Mouse (Mus musculus) CD4-positive, CD25-positive, alpha-beta regulatory T cell, adult 4 months (primary cell): ENCODE measurements around the gene Brca1. TPM values are rescaled to one million over a fixed set of nuclear protein-coding genes. Genes with fewer than 3 reads are reported as not detected.
"Not testable (repeated sequence)": the region's sequence is repeated elsewhere in the genome, so short reads cannot be mapped to it uniquely, and the experiment has no call there.

Experiments used
- ATAC-seq: one replicate; pipeline ENCODE4 v1.8.0; 2017
- polyA plus RNA-seq, 2 experiments: library from polyadenylated mRNA; unstranded; fragments of 100-300 nt; shearing (Covaris generic); gene quantifications; one replicate each; pipeline ENCODE4 v1.2.1; 2017

Gene Brca1
- 1 to 10 TPM; 3.5 to 4.1 TPM for polyA plus RNA-seq

GRCm38 (mm10) chr11:101551751-101552475 lies at the start of gene Brca1, which contains the start of gene Nbr1:
TSS of gene Brca1 (minus strand) at chr11:101551955.
TSS of gene Nbr1 (plus strand) at chr11:101552149.
- ATAC-seq: peak; percentile 67

GRCm38 (mm10) chr11:101599156-101599555 lies 47.4 kb upstream of the Brca1 start, which contains the start of gene Gm11634:
TSS of gene Gm11634 (minus strand) at chr11:101599256.
- no peak for ATAC-seq

GRCm38 (mm10) chr11:101589989-101590624 lies 38.4 kb upstream of the Brca1 start:
- no peak for ATAC-seq

- peak; percentile 71 for ATAC-seq
Observed at GRCm38 (mm10) chr11:101589444-101589843, 37.7 kb upstream of the Brca1 start.

DNA sequence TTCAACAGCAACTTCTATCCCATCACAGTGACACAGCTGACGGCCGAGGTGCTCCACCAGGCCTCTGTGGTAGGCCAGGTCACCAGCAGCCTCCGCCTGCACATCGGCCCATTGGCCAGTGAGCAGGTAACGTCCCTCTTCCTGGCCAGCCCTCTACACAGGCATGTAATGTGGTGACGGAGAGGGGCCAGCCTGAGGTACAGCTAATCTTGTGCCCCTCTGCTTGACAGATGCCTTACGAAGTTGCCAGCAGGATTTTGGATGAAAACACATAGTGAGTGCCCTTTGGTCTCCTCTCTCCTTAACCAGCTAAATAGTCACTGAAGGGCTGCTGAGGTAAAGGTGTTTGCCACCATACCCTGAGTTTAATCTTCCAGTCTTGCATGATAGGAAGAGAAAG lies 37.1 kb upstream of the Brca1 start:
- ATAC-seq: no peak

- ATAC-seq: no peak
Observed at GRCm38 (mm10) chr11:101587676-101588075, 35.9 kb upstream of the Brca1 start.

GRCm38 (mm10) chr11:101585805-101586204 lies 34.0 kb upstream of the Brca1 start:
- no peak for ATAC-seq

- ATAC-seq: not testable (repeated sequence)
Observed at GRCm38 (mm10) chr11:101585031-101585430, 33.3 kb upstream of the Brca1 start.

DNA sequence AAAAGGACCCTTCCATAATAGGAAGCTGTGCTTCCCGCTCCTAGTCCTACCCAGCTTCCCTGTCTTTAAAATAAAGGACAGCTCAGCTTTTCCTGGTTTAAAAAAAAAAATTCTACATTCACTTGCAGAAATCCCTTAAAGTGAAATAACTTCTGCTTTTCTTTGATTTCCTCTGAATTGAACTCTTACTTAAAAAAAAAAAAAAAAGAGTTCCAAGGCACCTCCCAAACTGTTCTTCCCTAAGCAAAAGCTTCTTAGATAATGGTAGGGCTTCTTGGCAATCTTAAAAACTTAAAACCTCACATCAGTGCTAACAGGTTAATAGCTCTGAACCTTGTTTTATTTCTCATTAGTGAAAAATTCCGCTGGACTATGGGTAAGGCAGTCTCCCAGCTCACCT lies 31.4 kb upstream of the Brca1 start:
- ATAC-seq: no peak

DNA sequence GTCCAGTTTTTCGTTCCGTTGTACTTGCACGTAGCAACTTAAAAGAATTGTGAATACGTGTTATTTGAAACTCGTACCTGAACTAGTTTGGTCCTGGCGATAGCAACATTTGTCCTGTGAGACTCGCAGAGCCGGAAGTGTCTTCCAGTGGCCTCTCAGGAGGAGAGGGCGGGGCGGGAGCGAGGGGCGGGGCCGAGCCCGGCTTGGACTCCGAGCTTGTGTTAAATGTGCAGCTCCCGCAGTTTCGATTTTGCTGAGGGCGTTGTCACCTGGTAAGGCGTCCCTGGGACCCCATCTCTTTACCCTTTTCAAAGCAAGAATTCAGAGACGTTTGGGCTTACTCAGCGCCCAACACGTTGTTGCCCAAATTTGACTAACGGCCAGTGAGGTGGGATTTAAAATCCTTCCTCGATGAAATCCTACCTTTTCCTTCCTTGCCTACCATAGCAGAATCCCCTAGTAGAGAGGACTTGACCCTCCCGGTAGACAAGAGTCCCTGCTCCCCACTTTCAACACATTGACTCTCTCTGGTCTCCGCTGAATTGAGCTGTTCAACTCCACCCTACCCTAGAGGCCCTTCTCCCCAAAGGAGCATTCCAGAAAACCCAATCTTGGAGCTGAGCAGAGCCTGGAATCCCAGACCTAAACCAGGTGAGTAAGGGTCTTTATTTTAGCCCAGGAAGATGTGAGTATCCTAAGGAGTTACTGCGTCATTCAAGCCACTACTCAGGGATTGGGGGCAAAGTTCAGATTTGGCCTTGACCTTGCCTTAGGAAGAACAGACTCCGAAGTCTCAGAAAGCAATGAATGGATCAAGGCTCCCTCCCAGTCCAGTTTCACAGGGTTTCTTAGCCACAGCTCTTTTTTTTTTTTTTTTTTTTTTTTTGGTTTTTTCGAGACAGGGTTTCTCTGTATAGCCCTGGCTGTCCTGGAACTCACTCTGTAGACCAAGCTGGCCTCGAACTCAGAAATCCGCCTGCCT lies 30.6 kb upstream of the Brca1 start, which contains the start of gene Tmem106a:
Tmem106a (plus strand) TSS at position 189 of the 982 bp plus-strand sequence.
- peak; percentile 68 for ATAC-seq

- no peak for ATAC-seq
Observed at GRCm38 (mm10) chr11:101581081-101581764, 29.5 kb upstream of the Brca1 start.

DNA sequence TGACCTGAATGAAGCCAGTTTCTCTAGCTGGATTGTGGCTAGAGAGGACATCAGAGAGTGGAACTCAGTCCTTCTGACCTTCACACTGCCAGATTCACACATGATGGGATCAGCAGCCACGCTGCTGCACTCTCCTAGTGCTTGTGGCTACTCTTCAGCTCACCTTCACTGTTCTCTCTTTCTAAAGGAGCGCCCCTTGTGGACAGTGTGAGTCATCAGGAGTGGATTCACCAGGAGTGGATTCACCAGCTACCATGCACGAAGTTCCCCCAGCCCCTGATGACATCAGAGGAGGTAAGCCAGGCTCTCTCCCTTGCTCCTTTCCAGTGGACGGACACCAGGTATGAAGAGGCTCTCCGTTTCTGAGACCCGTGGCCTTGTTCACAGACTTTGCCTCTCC lies 24.4 kb upstream of the Brca1 start:
- no peak for ATAC-seq

- ATAC-seq: no peak
Observed at GRCm38 (mm10) chr11:101568421-101568820, 16.7 kb upstream of the Brca1 start.

DNA sequence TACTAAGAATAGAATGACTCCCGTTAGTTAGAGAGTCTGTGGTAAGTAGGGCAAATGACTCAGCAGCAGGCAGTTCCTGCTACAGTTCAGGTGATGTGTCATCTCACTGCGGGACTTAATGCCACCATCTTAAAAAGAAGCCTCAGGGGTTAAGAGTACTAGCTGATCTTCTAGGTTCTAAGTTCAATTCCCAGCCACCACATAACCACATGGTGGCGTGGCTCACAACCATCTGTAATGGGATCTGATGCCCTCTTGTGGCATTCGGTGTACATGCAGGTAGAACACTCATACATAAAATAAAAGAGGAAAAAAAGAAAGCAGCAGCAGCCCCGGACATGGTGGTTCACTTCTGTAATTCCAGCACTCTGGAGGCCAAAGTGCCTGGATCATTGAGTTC lies 10.6 kb upstream of the Brca1 start:
- peak; percentile 85 for ATAC-seq

- ATAC-seq: no peak
Observed at GRCm38 (mm10) chr11:101556954-101557353, 5.2 kb upstream of the Brca1 start.

DNA sequence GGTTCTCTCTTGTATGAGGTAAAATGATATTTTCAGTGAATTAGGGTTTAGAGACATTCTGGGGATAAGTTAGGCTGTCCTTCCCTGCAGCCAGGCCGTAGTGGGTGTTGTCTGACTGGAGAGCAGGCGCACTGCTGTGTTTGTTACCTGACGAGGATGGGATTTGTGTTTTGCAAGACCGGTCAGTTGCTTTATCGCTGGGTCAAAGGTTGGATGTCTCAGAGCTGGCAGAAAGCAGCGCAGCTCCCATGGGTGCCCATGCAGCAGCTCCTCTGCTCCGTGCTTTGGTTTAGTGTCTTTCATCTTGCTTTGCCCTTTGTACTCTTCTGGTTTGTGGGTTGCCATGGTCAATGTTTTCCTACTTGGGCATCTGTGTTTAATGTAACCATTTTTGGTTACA lies 4.8 kb upstream of the Brca1 start:
- no peak for ATAC-seq

- ATAC-seq: no peak
Observed at GRCm38 (mm10) chr11:101553354-101553930, 1.7 kb upstream of the Brca1 start.

- ATAC-seq: peak; percentile 88
Observed at GRCm38 (mm10) chr11:101552476-101553300, 933 bp upstream of the Brca1 start.

DNA sequence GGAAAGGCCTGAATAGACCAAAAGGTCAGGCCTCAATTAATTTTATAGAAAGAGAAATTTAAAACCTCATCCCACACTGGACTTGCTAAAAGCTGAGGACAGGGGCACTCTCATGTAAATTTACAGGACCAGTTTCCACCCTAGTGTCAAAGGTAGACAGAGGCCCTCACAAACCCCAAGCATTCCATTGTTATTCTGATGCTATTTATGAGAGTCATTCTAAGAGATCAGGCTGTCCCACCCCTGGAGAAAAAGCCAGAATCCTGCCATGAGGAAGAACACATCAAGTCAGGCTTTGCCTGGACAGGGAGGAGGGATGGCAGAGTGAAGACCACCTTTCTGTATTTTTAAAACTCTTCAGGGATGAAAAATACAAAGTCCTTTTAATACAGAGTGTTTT lies 3.2 kb downstream of the Brca1 start:
- no peak for ATAC-seq

DNA sequence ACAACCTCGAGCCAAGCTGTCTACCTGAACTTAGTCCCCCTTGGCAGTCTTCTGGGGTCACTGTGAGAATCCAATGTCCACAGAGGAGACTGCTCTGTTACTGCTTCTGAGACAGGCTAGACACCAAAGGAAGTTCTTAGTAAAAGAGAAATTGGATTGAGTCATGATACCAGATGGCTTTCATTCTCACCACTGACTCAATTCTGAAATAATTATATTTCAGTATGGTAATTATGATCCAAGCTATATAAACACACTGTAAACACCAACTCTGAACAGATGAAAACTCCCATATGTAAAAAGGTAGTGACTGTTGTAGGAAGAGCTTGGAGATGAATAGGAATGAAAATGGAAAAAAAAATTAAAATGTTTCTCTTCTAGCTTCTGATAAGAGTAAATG lies 7.6 kb downstream of the Brca1 start:
- no peak for ATAC-seq

DNA sequence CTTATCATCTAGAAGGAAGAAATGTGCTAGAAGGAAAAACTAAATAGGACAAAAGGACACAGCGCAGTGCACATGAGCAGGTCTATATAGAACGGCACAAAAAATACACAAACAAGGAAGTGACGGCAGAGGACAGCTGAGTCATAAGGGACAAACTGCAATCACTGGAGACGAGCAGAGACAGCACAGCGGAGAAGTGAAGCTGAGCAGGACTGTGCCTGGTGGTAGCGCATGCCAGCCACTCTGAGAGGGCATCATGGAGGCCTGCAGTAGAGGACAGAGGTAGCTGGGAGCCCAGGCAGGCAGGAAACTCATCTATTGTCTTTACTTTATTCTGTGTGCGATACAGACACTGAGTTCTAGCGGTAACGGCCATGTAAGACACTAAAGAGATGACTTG lies 8.2 kb downstream of the Brca1 start:
- ATAC-seq: no peak
